Mouse (Mus musculus) CH12.LX (cell line): ENCODE measurements at regions not wholly inside any gene's neighbourhood (a gene's known extent, or its start where the extent isn't known, plus 50 kb on each side); places are given as distances from the start of the nearest gene placed in this dataset.

Experiments used
- CHD2 ChIP-seq: IDR thresholded peaks from 2 replicates; pipeline ENCODE4 v1.6.1; 2011; ENCODE audit warnings: low read length, improper control_type of control experiment
- CTCF ChIP-seq, 2 experiments: IDR thresholded peaks in 1 of 2; conservative IDR thresholded peaks in 1 of 2; 2 replicates each; pipeline ENCODE4 v1.5.1; 2011 to 2012; ENCODE audit warnings: low read depth in 2 of 2, low read length in 2 of 2, improper control_type of control experiment in 1 of 2, inconsistent platforms in 1 of 2, mild to moderate bottlenecking in 1 of 2, moderate library complexity in 1 of 2
- E2F4 ChIP-seq: IDR thresholded peaks from 2 replicates; pipeline ENCODE4 v1.6.1; 2011; ENCODE audit warnings: low read depth, low read length, improper control_type of control experiment; ENCODE audit not compliant: insufficient replicate concordance
- EP300 ChIP-seq: IDR thresholded peaks from 2 replicates; pipeline ENCODE4 v1.6.1; 2011; ENCODE audit warnings: low read length, improper control_type of control experiment
- JUND ChIP-seq: conservative IDR thresholded peaks from 2 replicates; pipeline ENCODE4 v1.6.1; 2011; ENCODE audit warnings: low read depth, low read length, improper control_type of control experiment
- MAFK ChIP-seq: IDR thresholded peaks from 2 replicates; pipeline ENCODE4 v1.6.1; 2011; ENCODE audit warnings: low read length, improper control_type of control experiment; ENCODE audit not compliant: insufficient replicate concordance
- MAX ChIP-seq: IDR thresholded peaks from 2 replicates; pipeline ENCODE4 v1.6.1; 2011; ENCODE audit warnings: low read length, improper control_type of control experiment
- MYC ChIP-seq: IDR thresholded peaks from 2 replicates; pipeline ENCODE4 v1.6.1; 2011; ENCODE audit warnings: low read depth, mild to moderate bottlenecking, improper control_type of control experiment, low read length
- POLR2A ChIP-seq: IDR thresholded peaks from 2 replicates; pipeline ENCODE4 v1.6.1; 2011; ENCODE audit warnings: low read depth, mild to moderate bottlenecking, improper control_type of control experiment, low read length
- RCOR1 ChIP-seq: conservative IDR thresholded peaks from 2 replicates; pipeline ENCODE4 v1.6.1; 2012; ENCODE audit warnings: low read depth, mild to moderate bottlenecking, inconsistent platforms, low read length, improper control_type of control experiment
- SIN3A ChIP-seq: IDR thresholded peaks from 2 replicates; pipeline ENCODE4 v1.6.1; 2012; ENCODE audit warnings: low read length, improper control_type of control experiment, inconsistent platforms
- SMC3 ChIP-seq: IDR thresholded peaks from 2 replicates; pipeline ENCODE4 v1.6.1; 2011; ENCODE audit warnings: low read depth, low read length, improper control_type of control experiment
- USF1 ChIP-seq: IDR thresholded peaks from 2 replicates; pipeline ENCODE4 v1.6.1; 2014; ENCODE audit warnings: low read depth, mild to moderate bottlenecking, inconsistent platforms, low read length, improper control_type of control experiment
- ZC3H11A ChIP-seq: IDR thresholded peaks from 2 replicates; pipeline ENCODE4 v1.6.1; 2012; ENCODE audit warnings: low read depth, mild to moderate bottlenecking, inconsistent platforms, low read length, improper control_type of control experiment

- TF ChIP-seq CHD2 (no peak), SMC3 (no peak), CTCF (conservative IDR thresholded peaks at IDR 0.05 in 1 of 2, IDR thresholded peaks at IDR 0.05 in 1 of 2; ENCODE audit: low read depth in 2 of 2, low read length in 2 of 2) (no peak), MYC (no peak), POLR2A (no peak), MAFK (no peak), JUND (no peak), USF1 (no peak), E2F4 (no peak), MAX (no peak), EP300 (no peak), SIN3A (no peak), RCOR1 (no peak), ZC3H11A (no peak)
Measured at GRCm38 (mm10) chr2:84161742-84162141, 171.4 kb downstream of the Gm13691 start.
